ENCODE assay signal across 23 mouse cellular contexts in the genomic region with DNA sequence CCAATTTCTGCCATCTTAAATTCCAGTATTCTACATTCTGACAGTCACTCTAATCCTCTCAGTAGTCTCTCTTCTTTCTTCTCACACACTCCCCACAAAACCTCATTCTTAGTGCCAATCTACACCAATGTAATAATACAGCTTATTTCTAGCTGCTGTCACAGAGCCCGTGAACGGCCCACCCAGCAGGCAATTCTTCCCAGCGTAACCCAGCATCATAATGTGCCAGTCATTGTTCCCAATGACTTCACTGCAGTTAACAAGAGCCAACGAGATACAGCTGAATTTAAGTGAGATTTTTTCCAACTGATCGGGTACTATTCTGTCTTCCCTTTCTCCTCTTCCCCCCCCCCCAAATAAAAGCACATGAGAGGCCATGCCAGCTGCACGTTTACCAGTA.
"Had no signal": no experiment of that assay in that cellular context is flagged by ENCODE, and none has a peak within 500 bp of the region (broad histone marks: within the 10 kb centered on the region; RNA-seq: fewer than 3 reads in every experiment).

No protein-coding gene starts in this region.

- H3K4me3 ChIP-seq: heart, embryonic 10.5 days; heart, embryonic 12.5 days; hindbrain, embryonic 13.5 days; kidney, embryonic 15.5 days; limb, embryonic 13.5 days; limb, embryonic 15.5 days; liver, embryonic 12.5 days had no signal

- H3K36me3 ChIP-seq: heart, embryonic 10.5 days; heart, embryonic 12.5 days; hindbrain, embryonic 13.5 days; kidney, embryonic 15.5 days; limb, embryonic 13.5 days; limb, embryonic 15.5 days; liver, embryonic 12.5 days had no signal

- H3K9ac ChIP-seq: heart, embryonic 12.5 days; hindbrain, embryonic 13.5 days; kidney, embryonic 15.5 days; limb, embryonic 13.5 days; limb, embryonic 15.5 days; liver, embryonic 12.5 days; liver, embryonic 14.5 days had no signal

- H3K27ac ChIP-seq: heart, embryonic 10.5 days; hindbrain, embryonic 13.5 days; kidney, embryonic 15.5 days; kidney, postnatal 0 days; limb, embryonic 13.5 days; limb, embryonic 15.5 days; liver, embryonic 12.5 days; liver, embryonic 14.5 days had no signal

- ATAC-seq: hindbrain, embryonic 16.5 days; intestine, embryonic 16.5 days; liver, embryonic 12.5 days had no signal

- H3K27me3 ChIP-seq: heart, embryonic 12.5 days; hindbrain, embryonic 13.5 days; kidney, embryonic 15.5 days; limb, embryonic 13.5 days; limb, embryonic 15.5 days; liver, embryonic 12.5 days had no signal

- H3K4me1 ChIP-seq: heart, embryonic 10.5 days; heart, embryonic 12.5 days; kidney, embryonic 15.5 days; limb, embryonic 13.5 days; limb, embryonic 15.5 days; liver, embryonic 12.5 days had no signal

- H3K9me3 ChIP-seq: heart, embryonic 10.5 days; heart, embryonic 12.5 days; hindbrain, embryonic 13.5 days; kidney, embryonic 15.5 days; limb, embryonic 13.5 days; limb, embryonic 15.5 days; liver, embryonic 12.5 days had no signal

- DNase-seq: gastrocnemius, postnatal 14 days; gastrocnemius, postnatal 36 days; heart, adult 18-20 months; heart, postnatal 10 days; kidney, adult 11 months; kidney, adult 2 months; kidney, adult 9 months; kidney, postnatal 14 days; kidney, postnatal 36 days; layer of hippocampus, adult 9-11 months; layer of hippocampus, postnatal 36 days; left cerebral cortex, postnatal 4 days had no signal

- H3K4me2 ChIP-seq: heart, embryonic 12.5 days; hindbrain, embryonic 13.5 days; kidney, embryonic 15.5 days; limb, embryonic 13.5 days; limb, embryonic 15.5 days; liver, embryonic 12.5 days had no signal
